Mouse (Mus musculus): Measurements from ENCODE around the gene Gm20708. TPM values are rescaled to one million over a fixed set of nuclear protein-coding genes. Genes with fewer than 3 reads are reported as not detected.
A peak's percentile ranks its signal among the peaks of the same experiment; 100 is the strongest.

Gm20708 gene
- polyA plus RNA-seq, 1 experiment: 0.25 TPM

DNA sequence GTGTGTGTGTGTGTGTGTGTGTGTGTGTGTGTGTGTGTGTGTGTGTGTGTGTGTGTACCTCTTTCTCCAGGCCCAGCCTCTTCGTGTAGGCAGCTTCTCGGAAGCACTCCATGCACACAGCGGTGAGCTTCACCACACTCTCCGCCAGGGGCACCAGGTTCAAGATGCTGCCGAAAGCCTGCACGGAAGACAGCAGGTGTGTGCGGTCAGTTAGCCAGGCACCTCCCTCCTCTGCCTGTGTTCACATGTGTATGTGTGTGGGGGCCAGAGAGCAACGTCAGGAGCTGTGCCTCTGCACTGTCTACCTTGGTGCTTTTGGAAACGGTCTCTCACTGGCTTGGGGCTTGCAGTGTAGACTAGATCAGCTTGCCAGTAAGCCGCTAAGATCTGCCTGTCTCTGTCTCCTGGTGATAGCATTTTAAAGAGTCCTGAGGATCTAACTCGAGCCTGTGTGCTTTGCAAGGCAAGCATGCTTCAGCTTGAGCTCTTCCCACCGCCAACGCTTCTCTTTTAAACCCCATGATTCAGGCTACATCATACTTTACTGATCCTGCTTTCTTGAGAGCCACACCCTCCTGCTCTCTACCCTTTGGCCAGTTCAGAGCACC lies 7.0 kb downstream of the Gm20708 start:
- no peak overlapping the region for H3K27ac ChIP-seq (ENCODE audit: insufficient read depth, low read length)
- no peak for TF ChIP-seq POLR2A (IDR thresholded peaks at IDR 0.05; ENCODE audit: low read depth, low read length)
- no peak for TF ChIP-seq CTCF (IDR thresholded peaks at IDR 0.05; ENCODE audit: extremely low read depth, insufficient read depth, insufficient read length, insufficient replicate concordance)
- no peaks in the 10 kb centered on the region for H3K27me3 ChIP-seq (ENCODE audit: control insufficient read depth, insufficient read depth, low read length)
- no peaks in the 10 kb centered on the region; the same call in 1 of the 2 replicates for H3K4me1 ChIP-seq (ENCODE audit: control insufficient read depth, insufficient read depth, insufficient read length)
- peaks cover 44% of the 10 kb centered on the region for H3K36me3 ChIP-seq (ENCODE audit: control insufficient read depth, insufficient read depth, low read length)
- no peak overlapping the region for H3K4me3 ChIP-seq (ENCODE audit: extremely low read depth, insufficient read depth, insufficient read length)
- 87% methylated on average over 13 of the region's 13 CpGs for WGBS
- no peak for DNase-seq (ENCODE audit: low read depth in 1 of 2, low spot score in 2 of 2)

GRCm38 (mm10) chr11:117819095-117819494 lies 9.6 kb downstream of the Gm20708 start:
- H3K27me3 ChIP-seq (ENCODE audit: control insufficient read depth, insufficient read depth, low read length): no peaks in the 10 kb centered on the region
- H3K4me1 ChIP-seq (ENCODE audit: control insufficient read depth, insufficient read depth, insufficient read length): 0 out of 2 replicates have a peak, but pooled peaks cover under 1% of the 10 kb centered on the region
- no peak overlapping the region for H3K4me3 ChIP-seq (ENCODE audit: extremely low read depth, insufficient read depth, insufficient read length)
- H3K36me3 ChIP-seq (ENCODE audit: control insufficient read depth, insufficient read depth, low read length): peaks cover 39% of the 10 kb centered on the region
- no peak for DNase-seq (ENCODE audit: low read depth in 1 of 2, low spot score in 2 of 2)
- TF ChIP-seq CTCF (IDR thresholded peaks at IDR 0.05; ENCODE audit: extremely low read depth, insufficient read depth, insufficient read length, insufficient replicate concordance): no peak
- no peak for TF ChIP-seq POLR2A (IDR thresholded peaks at IDR 0.05; ENCODE audit: low read depth, low read length)
- 91% methylated on average over 8 of the region's 8 CpGs for WGBS
- H3K27ac ChIP-seq (ENCODE audit: insufficient read depth, low read length): no peak overlapping the region

GRCm38 (mm10) chr11:117820173-117820572 lies 10.7 kb downstream of the Gm20708 start:
- Histone ChIP-seq H3K36me3 (ENCODE audit: control insufficient read depth, insufficient read depth, low read length) (peaks cover 32% of the 10 kb centered on the region), H3K4me3 (ENCODE audit: extremely low read depth, insufficient read depth, insufficient read length) (no peak overlapping the region), H3K27ac (ENCODE audit: insufficient read depth, low read length) (no peak overlapping the region), H3K27me3 (ENCODE audit: control insufficient read depth, insufficient read depth, low read length) (no peaks in the 10 kb centered on the region), H3K4me1 (ENCODE audit: control insufficient read depth, insufficient read depth, insufficient read length) (peaks cover 8% of the 10 kb centered on the region; the same call in 1 of the 2 replicates)
- no peak for DNase-seq (ENCODE audit: low read depth in 1 of 2, low spot score in 2 of 2)
- no peak for TF ChIP-seq CTCF (IDR thresholded peaks at IDR 0.05; ENCODE audit: extremely low read depth, insufficient read depth, insufficient read length, insufficient replicate concordance)
- TF ChIP-seq POLR2A (IDR thresholded peaks at IDR 0.05; ENCODE audit: low read depth, low read length): no peak
- WGBS: 97% methylated on average over 7 of the region's 7 CpGs

DNA sequence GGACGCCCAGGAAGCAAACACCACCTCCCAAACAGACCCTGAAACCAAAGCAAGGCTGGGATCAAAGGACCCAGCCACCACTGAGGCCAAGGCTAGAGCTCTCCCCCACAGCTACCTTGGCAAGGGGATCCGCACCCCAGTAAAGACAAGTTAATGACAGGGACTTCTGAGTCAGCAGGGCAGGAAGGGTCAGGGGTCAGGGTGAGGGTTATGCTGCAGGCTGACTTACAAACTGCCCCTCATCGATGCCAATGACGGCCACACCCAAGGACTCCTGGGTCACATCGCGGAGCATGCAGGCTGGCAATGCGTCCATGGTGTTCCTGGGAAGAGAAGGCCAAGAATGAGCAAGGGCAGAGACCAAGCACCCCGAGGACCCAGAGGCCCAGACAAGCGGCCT lies 12.4 kb downstream of the Gm20708 start:
- TF ChIP-seq CTCF (IDR thresholded peaks at IDR 0.05; ENCODE audit: extremely low read depth, insufficient read depth, insufficient read length, insufficient replicate concordance) (no peak), POLR2A (IDR thresholded peaks at IDR 0.05; ENCODE audit: low read depth, low read length) (no peak)
- peaks cover 24% of the 10 kb centered on the region for H3K36me3 ChIP-seq (ENCODE audit: control insufficient read depth, insufficient read depth, low read length)
- WGBS: 96% methylated on average over 9 of the region's 9 CpGs

DNA sequence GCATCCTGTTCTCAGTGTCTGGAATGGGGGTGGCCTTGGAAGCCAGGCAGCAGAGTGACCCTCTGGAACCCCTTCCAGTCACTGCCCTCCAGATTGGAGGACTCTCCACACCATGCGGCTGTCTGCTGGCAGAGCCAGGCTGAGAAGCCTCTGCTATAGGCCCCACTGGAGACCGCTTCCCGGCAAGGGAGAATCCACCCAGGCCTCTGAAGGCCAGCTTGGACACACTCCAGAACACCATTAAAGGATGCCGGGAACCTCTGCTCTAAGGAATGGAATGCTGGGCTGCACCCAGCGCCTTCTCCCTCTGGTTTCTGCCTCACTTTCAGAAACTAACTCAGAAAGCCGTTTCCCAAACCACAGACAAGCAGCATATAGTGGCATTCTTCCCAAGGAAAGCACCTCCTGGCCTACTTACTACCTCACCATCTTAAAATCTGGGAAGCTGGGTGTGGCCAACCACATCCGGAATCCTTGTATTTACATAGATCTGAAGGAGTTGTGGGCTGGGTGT lies 13.3 kb downstream of the Gm20708 start:
- WGBS: 81% methylated on average over 7 of the region's 7 CpGs
- H3K36me3 ChIP-seq (ENCODE audit: control insufficient read depth, insufficient read depth, low read length): peaks cover 19% of the 10 kb centered on the region
- peaks cover 14% of the 10 kb centered on the region; the same call in 1 of the 2 replicates for H3K4me1 ChIP-seq (ENCODE audit: control insufficient read depth, insufficient read depth, insufficient read length)
- TF ChIP-seq POLR2A (IDR thresholded peaks at IDR 0.05; ENCODE audit: low read depth, low read length): no peak
- TF ChIP-seq CTCF (IDR thresholded peaks at IDR 0.05; ENCODE audit: extremely low read depth, insufficient read depth, insufficient read length, insufficient replicate concordance): no peak
- DNase-seq (ENCODE audit: low read depth in 1 of 2, low spot score in 2 of 2): no peak
- H3K4me3 ChIP-seq (ENCODE audit: extremely low read depth, insufficient read depth, insufficient read length): no peak overlapping the region
- H3K27me3 ChIP-seq (ENCODE audit: control insufficient read depth, insufficient read depth, low read length): no peaks in the 10 kb centered on the region
- peak overlapping the region; percentile 50 for H3K27ac ChIP-seq (ENCODE audit: insufficient read depth, low read length)

More for the DNA sequence above, 12.4 kb downstream of the Gm20708 start:
- no peaks in the 10 kb centered on the region for H3K27me3 ChIP-seq (ENCODE audit: control insufficient read depth, insufficient read depth, low read length)
- no peak overlapping the region for H3K27ac ChIP-seq (ENCODE audit: insufficient read depth, low read length)
- peaks cover 11% of the 10 kb centered on the region; the same call in 1 of the 2 replicates for H3K4me1 ChIP-seq (ENCODE audit: control insufficient read depth, insufficient read depth, insufficient read length)
- H3K4me3 ChIP-seq (ENCODE audit: extremely low read depth, insufficient read depth, insufficient read length): no peak overlapping the region
- no peak for DNase-seq (ENCODE audit: low read depth in 1 of 2, low spot score in 2 of 2)

GRCm38 (mm10) chr11:117823411-117823810 lies 13.9 kb downstream of the Gm20708 start:
- TF ChIP-seq POLR2A (IDR thresholded peaks at IDR 0.05; ENCODE audit: low read depth, low read length) (no peak), CTCF (IDR thresholded peaks at IDR 0.05; ENCODE audit: extremely low read depth, insufficient read depth, insufficient read length, insufficient replicate concordance) (no peak)
- Histone ChIP-seq H3K4me1 (ENCODE audit: control insufficient read depth, insufficient read depth, insufficient read length) (peaks cover 19% of the 10 kb centered on the region; the same call in 1 of the 2 replicates), H3K4me3 (ENCODE audit: extremely low read depth, insufficient read depth, insufficient read length) (no peak overlapping the region), H3K27ac (ENCODE audit: insufficient read depth, low read length) (no peak overlapping the region), H3K27me3 (ENCODE audit: control insufficient read depth, insufficient read depth, low read length) (no peaks in the 10 kb centered on the region), H3K36me3 (ENCODE audit: control insufficient read depth, insufficient read depth, low read length) (peaks cover 15% of the 10 kb centered on the region)
- no peak for DNase-seq (ENCODE audit: low read depth in 1 of 2, low spot score in 2 of 2)
- WGBS: 92% methylated on average over 6 of the region's 6 CpGs

Data from spleen, adult 2 months (tissue).